Comparison of ENCODE assay signal across 8 mouse cellular contexts in genomic region chr7:46100563-46100962, GRCm38 (mm10). TPM values are rescaled to one million over a fixed set of nuclear protein-coding genes. Genes with fewer than 3 reads are reported as not detected.
DNase-seq lines count a peak whose midpoint lies in the region; ATAC-seq and TF ChIP-seq lines count a peak whose summit lies in the region.

Gene Kcnj11, minus strand, starts transcription at chr7:46100764.

- H3K9me3 ChIP-seq in heart, embryonic 11.5 days (replicated peaks; ENCODE audit: control insufficient read depth, low read length) = no peaks in the 10 kb centered on the region
- 0 out of 2 replicates have a peak, but pooled peaks cover 4% of the 10 kb centered on the region for H3K9me3 ChIP-seq in kidney, embryonic 16.5 days (ENCODE audit: low read length)
- H3K9me3 ChIP-seq in liver, embryonic 13.5 days (replicated peaks) = no peaks in the 10 kb centered on the region
- H3K9me3 ChIP-seq in neural tube, embryonic 12.5 days = no peaks in the 10 kb centered on the region

- H3K27me3 ChIP-seq in heart, embryonic 11.5 days (ENCODE audit: control insufficient read depth, insufficient read depth, low read length) = peaks cover 6% of the 10 kb centered on the region
- H3K27me3 ChIP-seq in kidney, embryonic 16.5 days (ENCODE audit: insufficient read depth, low read length) = peaks cover 12% of the 10 kb centered on the region; the same call in 1 of the 2 replicates
- peaks cover 33% of the 10 kb centered on the region for H3K27me3 ChIP-seq in liver, embryonic 13.5 days
- H3K27me3 ChIP-seq in neural tube, embryonic 12.5 days (replicated peaks) = peaks cover 20% of the 10 kb centered on the region

- peaks cover 17% of the 10 kb centered on the region for H3K4me1 ChIP-seq in heart, embryonic 11.5 days (ENCODE audit: control insufficient read depth, insufficient read depth, low read length)
- H3K4me1 ChIP-seq in kidney, embryonic 16.5 days (ENCODE audit: insufficient read depth, low read length) = peaks cover 4% of the 10 kb centered on the region; the same call in 1 of the 2 replicates
- H3K4me1 ChIP-seq in liver, embryonic 13.5 days (replicated peaks) = peaks cover 6% of the 10 kb centered on the region; the same call in 1 of the 2 replicates
- no peaks in the 10 kb centered on the region for H3K4me1 ChIP-seq in neural tube, embryonic 12.5 days

- TF ChIP-seq CTCF in brain, embryonic 14.5 days (IDR thresholded peaks at IDR 0.05; ENCODE audit: borderline replicate concordance, extremely low read depth, insufficient read depth, insufficient read length) = peak; percentile 87

- under 1% methylated on average over 33 of the region's 34 CpGs for WGBS in heart, embryonic 11.5 days (ENCODE audit: insufficient replicate concordance)
- 0% methylated on average over 31 of the region's 34 CpGs for WGBS in kidney, embryonic 16.5 days
- under 1% methylated on average over 34 of the region's 34 CpGs for WGBS in liver, embryonic 13.5 days (ENCODE audit: insufficient replicate concordance)
- WGBS in neural tube, embryonic 12.5 days = 0% methylated on average over 34 of the region's 34 CpGs

- ATAC-seq in erythroblast, adult 5-6 weeks (replicated peaks; ENCODE audit: low FRiP score, poor library complexity, severe bottlenecking) = 0 out of 2 replicates have a peak, but pooled peaks have one; percentile 40
- peak; percentile 58 for ATAC-seq in heart, embryonic 11.5 days (replicated peaks; ENCODE audit: insufficient number of reproducible peaks, low FRiP score, low TSS enrichment)
- ATAC-seq in kidney, embryonic 16.5 days (ENCODE audit: low FRiP score, low TSS enrichment) = peak; percentile 76
- ATAC-seq in liver, embryonic 13.5 days (ENCODE audit: low read depth) = peak; percentile 64
- ATAC-seq in neural tube, embryonic 12.5 days (ENCODE audit: low FRiP score, low read depth) = peak; percentile 85

- DNase-seq in CD4-positive, CD25-positive, alpha-beta regulatory T cell, adult 2 months (ENCODE audit: low read depth, low spot score) = peak; percentile 83
- DNase-seq in brain, embryonic 14.5 days (ENCODE audit: low read depth) = peak; percentile 92
- DNase-seq in liver, embryonic 13.5 days = peak; percentile 63
- peak; percentile 50 for DNase-seq in telencephalon, adult 2 months (ENCODE audit: low read depth, low spot score)

- peak within 1 kb of the TSS; percentile 75 for H3K4me2 ChIP-seq in heart, embryonic 11.5 days
- H3K4me2 ChIP-seq in kidney, embryonic 16.5 days (replicated peaks; ENCODE audit: low read depth, low read length) = peak within 1 kb of the TSS; percentile 90
- H3K4me2 ChIP-seq in liver, embryonic 13.5 days = peak within 1 kb of the TSS; percentile 66
- H3K4me2 ChIP-seq in neural tube, embryonic 12.5 days (replicated peaks) = peak within 1 kb of the TSS; percentile 89

- no peak for TF ChIP-seq POLR2A in brain, embryonic 14.5 days (IDR thresholded peaks at IDR 0.05; ENCODE audit: borderline replicate concordance, extremely low read depth, insufficient read depth, insufficient read length, poor library complexity, severe bottlenecking)

- H3K9ac ChIP-seq in heart, embryonic 11.5 days (ENCODE audit: low read depth, low read length) = peak within 1 kb of the TSS; percentile 84
- H3K9ac ChIP-seq in kidney, embryonic 16.5 days (replicated peaks; ENCODE audit: low read length) = peak within 1 kb of the TSS; percentile 63
- no peak within 1 kb of the TSS for H3K9ac ChIP-seq in liver, embryonic 13.5 days
- H3K9ac ChIP-seq in neural tube, embryonic 12.5 days = peak within 1 kb of the TSS; percentile 76

- no peaks in the 10 kb centered on the region for H3K36me3 ChIP-seq in heart, embryonic 11.5 days (ENCODE audit: control insufficient read depth, insufficient read depth, low read length)
- no peaks in the 10 kb centered on the region for H3K36me3 ChIP-seq in kidney, embryonic 16.5 days (ENCODE audit: insufficient read depth, low read length)
- H3K36me3 ChIP-seq in liver, embryonic 13.5 days = no peaks in the 10 kb centered on the region
- H3K36me3 ChIP-seq in neural tube, embryonic 12.5 days = no peaks in the 10 kb centered on the region

- H3K4me3 ChIP-seq in heart, embryonic 11.5 days (ENCODE audit: low read depth, low read length) = peak within 1 kb of the TSS; percentile 64
- peak within 1 kb of the TSS; percentile 51 for H3K4me3 ChIP-seq in kidney, embryonic 16.5 days (ENCODE audit: low read length)
- peak within 1 kb of the TSS; percentile 44 for H3K4me3 ChIP-seq in liver, embryonic 13.5 days (replicated peaks)
- H3K4me3 ChIP-seq in neural tube, embryonic 12.5 days = peak within 1 kb of the TSS; percentile 59

- H3K27ac ChIP-seq in heart, embryonic 11.5 days (ENCODE audit: low read depth, low read length) = peak within 1 kb of the TSS; percentile 96
- H3K27ac ChIP-seq in kidney, embryonic 16.5 days (ENCODE audit: low read length) = no peak within 1 kb of the TSS
- H3K27ac ChIP-seq in liver, embryonic 13.5 days = no peak within 1 kb of the TSS
- no peak within 1 kb of the TSS for H3K27ac ChIP-seq in neural tube, embryonic 12.5 days

RNA-seq across cellular contexts. Expression of gene Kcnj11, which starts in this region (rescaled TPM):
- polyA plus RNA-seq in brain, embryonic 14.5 days (2012; rRNA removed) = 15.0 and 22.7 TPM in 2 replicates
- total RNA-seq in erythroblast, adult 5-6 weeks (2015; ENCODE audit: low replicate concordance) = not detected in 2 replicates
- not detected in 2 replicates for total RNA-seq in erythroblast, adult 5-6 weeks (2017; ENCODE audit: low replicate concordance)
- polyA plus RNA-seq in heart, embryonic 11.5 days (2014; fragmentation: Nextera tagmentation; extraction: Ambion mirVana) = 5.3 and 5.9 TPM in 2 replicates
- polyA plus RNA-seq in kidney, embryonic 16.5 days (2015; fragmentation: Nextera tagmentation; extraction: Ambion mirVana) = 0.14 and 0.28 TPM in 2 replicates
- polyA plus RNA-seq in liver, embryonic 13.5 days (2015; fragmentation: Nextera tagmentation; extraction: Ambion mirVana) = 0.13 TPM in 1 of 2 replicates, not detected in the other
- polyA plus RNA-seq in neural tube, embryonic 12.5 days (2016; fragmentation: Nextera tagmentation; extraction: Ambion mirVana) = 0.64 and 0.79 TPM in 2 replicates

Comparison
In these comparisons a context has a peak if more than half of its experiments do, and no peak if none do; other contexts are left out.
1. Peak in ATAC-seq in erythroblast, adult 5-6 weeks; RNA of the gene not detected or under 1 TPM.
2. Peak in ATAC-seq, H3K4me3 ChIP-seq, H3K9ac ChIP-seq and H3K4me2 ChIP-seq in kidney, embryonic 16.5 days; RNA of the gene not detected or under 1 TPM.
3. Peak in DNase-seq, ATAC-seq, H3K4me3 ChIP-seq and H3K4me2 ChIP-seq in liver, embryonic 13.5 days; RNA of the gene not detected or under 1 TPM.
4. Peak in ATAC-seq, H3K4me3 ChIP-seq, H3K9ac ChIP-seq and H3K4me2 ChIP-seq in neural tube, embryonic 12.5 days; RNA of the gene not detected or under 1 TPM.